Mouse (Mus musculus) G1E (cell line): ENCODE measurements around the gene Mgat3.

Source experiments
- CTCF ChIP-seq: IDR thresholded peaks from 2 replicates; pipeline ENCODE4 v1.5.1; 2012; ENCODE audit warnings: low read depth, low read length, inconsistent platforms, mixed read lengths
- GATA1 ChIP-seq: IDR thresholded peaks from 2 replicates; pipeline ENCODE4 v1.6.1; 2012; ENCODE audit warnings: borderline replicate concordance, low read length, inconsistent platforms, mixed read lengths
- POLR2AphosphoS5 ChIP-seq: IDR thresholded peaks from 2 replicates; pipeline ENCODE4 v1.6.1; 2012; ENCODE audit warnings: low read depth, low read length, inconsistent platforms; ENCODE audit not compliant: insufficient replicate concordance
- TAL1 ChIP-seq: conservative IDR thresholded peaks from 2 replicates; pipeline ENCODE4 v1.6.1; 2012; ENCODE audit warnings: low read depth, low read length, inconsistent platforms, mixed read lengths

- TF ChIP-seq CTCF, result no peak
- TF ChIP-seq GATA1, result no peak
- TF ChIP-seq POLR2AphosphoS5, result no peak
- no peak for TF ChIP-seq TAL1
Measured at GRCm38 (mm10) chr15:80232331-80232730, 58.8 kb downstream of the Mgat3 start.
